Mouse (Mus musculus): ENCODE measurements around the gene Gm5426.

- TF ChIP-seq POLR2A (IDR thresholded peaks at IDR 0.05; ENCODE audit: extremely low read depth, insufficient read depth, low read length) (no peak), CTCF (IDR thresholded peaks at IDR 0.05; ENCODE audit: extremely low read depth, insufficient read depth, low read length) (no peak)
Observed at GRCm38 (mm10) chr10:96153315-96153714, 16.9 kb downstream of the Gm5426 start.
